Mouse (Mus musculus) ZHBTc4 (cell line): ENCODE data around the gene Ugcg.

Source experiments
- DNase-seq: peaks from one replicate; pipeline ENCODE4 v3.0.0-alpha.2; 2011; ENCODE audit warnings: low read depth, low spot score

Ugcg gene

GRCm38 (mm10) chr4:59188802-59189545, at the start of gene Ugcg:
Ugcg (plus strand) TSS chr4:59189257.
- peak; percentile 86 for DNase-seq

GRCm38 (mm10) chr4:59149043-59149442, 40.0 kb upstream of the Ugcg start:
- no peak for DNase-seq

- no peak for DNase-seq
Observed at GRCm38 (mm10) chr4:59150907-59151306, 38.1 kb upstream of the Ugcg start.

- DNase-seq = no peak
Observed at GRCm38 (mm10) chr4:59151953-59152352, 37.1 kb upstream of the Ugcg start.

GRCm38 (mm10) chr4:59156897-59157592, 32.0 kb upstream of the Ugcg start:
- no peak for DNase-seq

- DNase-seq = no peak
Observed at GRCm38 (mm10) chr4:59157654-59158053, 31.4 kb upstream of the Ugcg start.

- DNase-seq = no peak
Observed at GRCm38 (mm10) chr4:59160289-59160688, 28.8 kb upstream of the Ugcg start.

GRCm38 (mm10) chr4:59160959-59161670, 27.9 kb upstream of the Ugcg start:
- DNase-seq = no peak

- DNase-seq = no peak
Observed at GRCm38 (mm10) chr4:59164034-59164433, 25.0 kb upstream of the Ugcg start.

- no peak for DNase-seq
Observed at GRCm38 (mm10) chr4:59167251-59167847, 21.7 kb upstream of the Ugcg start.

- DNase-seq = no peak
Observed at GRCm38 (mm10) chr4:59169981-59170380, 19.1 kb upstream of the Ugcg start.

- peak; percentile 48 for DNase-seq
Observed at GRCm38 (mm10) chr4:59172616-59173015, 16.4 kb upstream of the Ugcg start.

- DNase-seq = peak; percentile 38
Observed at GRCm38 (mm10) chr4:59173181-59173922, 15.7 kb upstream of the Ugcg start.

GRCm38 (mm10) chr4:59175003-59175402, 14.1 kb upstream of the Ugcg start:
- DNase-seq = no peak

GRCm38 (mm10) chr4:59175929-59176328, 13.1 kb upstream of the Ugcg start:
- no peak for DNase-seq

- DNase-seq = no peak
Observed at GRCm38 (mm10) chr4:59177566-59177965, 11.5 kb upstream of the Ugcg start.

GRCm38 (mm10) chr4:59181320-59182271, 7.5 kb upstream of the Ugcg start:
- no peak for DNase-seq

GRCm38 (mm10) chr4:59185671-59186070, 3.4 kb upstream of the Ugcg start:
- peak; percentile 39 for DNase-seq

GRCm38 (mm10) chr4:59187289-59187688, 1.8 kb upstream of the Ugcg start:
- DNase-seq = peak; percentile 86

- no peak for DNase-seq
Observed at GRCm38 (mm10) chr4:59188474-59188801, 619 bp upstream of the Ugcg start.
